Comparison of ENCODE assay signal across 23 mouse cellular contexts in the genomic region with DNA sequence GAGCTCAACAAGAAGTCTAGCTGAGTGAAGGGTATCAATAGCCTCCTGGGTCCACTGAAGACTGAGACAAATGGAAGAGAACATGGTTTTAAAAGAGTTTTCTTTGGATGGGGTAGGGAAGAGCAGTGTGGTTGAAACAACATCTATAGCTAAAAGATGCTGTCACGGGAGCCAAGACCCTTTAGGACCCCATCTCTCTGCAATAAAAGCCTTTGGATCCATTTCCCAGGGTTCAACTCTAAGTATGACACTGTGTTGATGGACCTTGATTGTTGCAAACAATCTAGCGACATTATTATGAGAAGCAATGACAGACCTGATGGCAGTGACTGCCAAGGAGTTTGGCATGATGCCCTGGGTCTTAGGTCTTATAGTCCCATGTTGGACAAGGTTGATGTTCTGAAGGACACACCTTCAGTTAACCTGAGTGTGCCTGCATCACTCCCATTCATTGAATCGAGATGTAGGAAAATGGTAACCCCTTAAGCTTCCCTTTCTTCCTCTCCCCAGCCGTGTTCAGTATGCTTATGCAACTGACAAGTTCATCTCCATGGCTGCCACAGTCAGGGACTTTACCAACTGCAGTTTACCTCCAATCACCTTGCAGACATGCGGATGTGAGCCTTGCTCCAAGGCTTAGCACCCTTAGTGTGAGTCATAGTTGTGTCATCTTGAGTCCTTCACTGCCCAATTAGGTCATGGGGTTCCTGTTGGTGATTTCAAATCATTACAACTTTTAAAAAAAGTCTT. TPM values are rescaled to one million over a fixed set of nuclear protein-coding genes. Genes with fewer than 3 reads are reported as not detected.
DNase-seq lines count a peak whose midpoint lies in the region; ATAC-seq and TF ChIP-seq lines count a peak whose summit lies in the region.
"Had no signal": no experiment of that assay in that cellular context is flagged by ENCODE, and none has a peak within 500 bp of the region (broad histone marks: within the 10 kb centered on the region; RNA-seq: fewer than 3 reads in every experiment).

No protein-coding gene starts in this region.

- H3K4me3 ChIP-seq in heart, embryonic 12.5 days, result no peak overlapping the region
- H3K4me3 ChIP-seq in liver, embryonic 11.5 days (ENCODE audit: low read depth, low read length), result no peak overlapping the region
- H3K4me3 ChIP-seq in heart, adult 2 months, result no peak overlapping the region
- H3K4me3 ChIP-seq: forebrain, embryonic 13.5 days; hindbrain, embryonic 12.5 days; limb, embryonic 10.5 days had no signal

- peaks cover 7% of the 10 kb centered on the region for H3K4me1 ChIP-seq in heart, embryonic 12.5 days (replicated peaks)
- peaks cover 4% of the 10 kb centered on the region; the same call in 1 of the 2 replicates for H3K4me1 ChIP-seq in liver, embryonic 11.5 days (replicated peaks; ENCODE audit: control insufficient read depth, insufficient read depth, low read length)
- H3K4me1 ChIP-seq in heart, adult 2 months (ENCODE audit: control insufficient read depth, insufficient read depth, low read length), result peaks cover 2% of the 10 kb centered on the region
- H3K4me1 ChIP-seq: forebrain, embryonic 13.5 days; hindbrain, embryonic 12.5 days had no signal

- intact Hi-C loops in heart, postnatal 10 days (cut with DNase I), result no loop called here
- intact Hi-C loops in heart, adult 2 months (cut with DNase I), result no loop called here

- TF ChIP-seq POLR2A in heart, adult 2 months (IDR thresholded peaks at IDR 0.05; ENCODE audit: insufficient read depth, low read depth, low read length), result no peak

- peak; percentile 70 for DNase-seq in heart, adult 11 months
- DNase-seq in CD4-positive, CD25-positive, alpha-beta regulatory T cell, adult 2 months (ENCODE audit: low read depth, low spot score), result peak; percentile 78
- no peak for DNase-seq in heart, postnatal 10 days
- no peak for DNase-seq in liver, embryonic 11.5 days (ENCODE audit: low spot score)
- DNase-seq in heart, adult 2 months, result no peak
- DNase-seq: cerebellum, adult 11-12 months; gastrocnemius, postnatal 36 days; heart, postnatal 14 days; kidney, adult 18-20 months; liver; lung, postnatal 10 days; midbrain, embryonic 14.5 days; thymus, postnatal 14 days had no signal

- no peaks in the 10 kb centered on the region for H3K36me3 ChIP-seq in heart, embryonic 12.5 days
- no peaks in the 10 kb centered on the region for H3K36me3 ChIP-seq in liver, embryonic 11.5 days (ENCODE audit: control insufficient read depth, insufficient read depth, low read length)
- no peaks in the 10 kb centered on the region for H3K36me3 ChIP-seq in heart, adult 2 months (ENCODE audit: control insufficient read depth, insufficient read depth, low read length)
- H3K36me3 ChIP-seq: G1E; hindbrain, embryonic 12.5 days; limb, embryonic 10.5 days had no signal

- no peak for TF ChIP-seq CTCF in heart, adult 2 months (IDR thresholded peaks at IDR 0.05)

- H3K9me3 ChIP-seq in heart, embryonic 12.5 days (replicated peaks), result no peaks in the 10 kb centered on the region
- no peaks in the 10 kb centered on the region for H3K9me3 ChIP-seq in liver, embryonic 11.5 days (ENCODE audit: control insufficient read depth, low read length)
- H3K9me3 ChIP-seq: forebrain, embryonic 13.5 days; hindbrain, embryonic 12.5 days; limb, embryonic 10.5 days had no signal

- no peaks in the 10 kb centered on the region for H3K27me3 ChIP-seq in heart, embryonic 12.5 days (replicated peaks)
- no peaks in the 10 kb centered on the region for H3K27me3 ChIP-seq in liver, embryonic 11.5 days (replicated peaks; ENCODE audit: control insufficient read depth, insufficient read depth, low read length)
- no peaks in the 10 kb centered on the region for H3K27me3 ChIP-seq in heart, adult 2 months (ENCODE audit: control insufficient read depth, insufficient read depth, low read length)
- H3K27me3 ChIP-seq: forebrain, embryonic 13.5 days; hindbrain, embryonic 12.5 days had no signal

- WGBS in heart, embryonic 12.5 days, result 81% methylated on average over 5 of the region's 5 CpGs
- 75% methylated on average over 5 of the region's 5 CpGs for WGBS in liver, embryonic 11.5 days
- WGBS in heart, adult 2 months, result 74% methylated on average over 5 of the region's 5 CpGs

- H3K4me2 ChIP-seq in heart, embryonic 12.5 days, result no peak overlapping the region
- no peak overlapping the region for H3K4me2 ChIP-seq in liver, embryonic 11.5 days
- H3K4me2 ChIP-seq: forebrain, embryonic 13.5 days; heart, embryonic 11.5 days; hindbrain, embryonic 12.5 days had no signal

- no peak overlapping the region for H3K27ac ChIP-seq in heart, embryonic 12.5 days (ENCODE audit: poor library complexity, severe bottlenecking)
- H3K27ac ChIP-seq in liver, embryonic 11.5 days (ENCODE audit: low read depth, low read length), result no peak overlapping the region
- H3K27ac ChIP-seq in heart, adult 2 months, result no peak overlapping the region
- H3K27ac ChIP-seq: forebrain, embryonic 13.5 days; hindbrain, embryonic 12.5 days; limb, embryonic 10.5 days had no signal

- ATAC-seq in heart, embryonic 12.5 days (ENCODE audit: insufficient number of reproducible peaks, low FRiP score), result no peak
- ATAC-seq in activated CD4-positive, CD25-positive, alpha-beta regulatory T cell, adult 4 months, result peak; percentile 93
- ATAC-seq in monocyte, adult 5-6 weeks (replicated peaks; ENCODE audit: insufficient number of reproducible peaks, low FRiP score, low TSS enrichment, poor library complexity, severe bottlenecking), result peak; percentile 79
- ATAC-seq in liver, embryonic 11.5 days (replicated peaks; ENCODE audit: low FRiP score), result no peak
- ATAC-seq: forebrain, embryonic 13.5 days; Patski had no signal

- no peaks in the 10 kb centered on the region for H3K79me2 ChIP-seq in heart, adult 2 months (replicated peaks; ENCODE audit: control insufficient read depth, insufficient read depth, low read length)

- TF ChIP-seq EP300 in heart, adult 2 months (IDR thresholded peaks at IDR 0.05; ENCODE audit: insufficient read depth, low read depth, low read length), result no peak

- no peak overlapping the region for H3K9ac ChIP-seq in heart, embryonic 12.5 days
- no peak overlapping the region for H3K9ac ChIP-seq in liver, embryonic 11.5 days (ENCODE audit: low read depth, low read length)
- H3K9ac ChIP-seq in heart, adult 2 months (ENCODE audit: low read depth, low read length), result no peak overlapping the region
- H3K9ac ChIP-seq: forebrain, embryonic 13.5 days; hindbrain, embryonic 12.5 days had no signal

RNA-seq across cellular contexts. Expression of a gene that starts 10.6 kb away (rescaled TPM):
- polyA plus RNA-seq in heart, embryonic 12.5 days (2016; fragmentation: Nextera tagmentation; extraction: Ambion mirVana), result 1.3 TPM in 2 replicates
- polyA plus RNA-seq in activated CD4-positive, CD25-positive, alpha-beta regulatory T cell, adult 4 months (2017; shearing (Covaris generic)), result 100 to 1,000 TPM; 461 to 468 TPM
- 193 to 222 TPM (median 205 TPM) in 3 replicates for total RNA-seq in monocyte, adult 5-6 weeks (2017)
- total RNA-seq in heart, postnatal 10 days (2021), result 1 to 10 TPM; 1.6 to 2.2 TPM
- 13.3 and 16.0 TPM in 2 replicates for polyA plus RNA-seq in liver, embryonic 11.5 days (2014; fragmentation: Nextera tagmentation; extraction: Ambion mirVana)
- total RNA-seq in heart, adult 2 months (2021), result 1 to 10 TPM; 1.6 to 1.7 TPM
- polyA plus RNA-seq in heart, adult 2 months (2012; rRNA removed), result 1.3 and 1.8 TPM in 2 replicates
- polyA plus RNA-seq: Patski had no signal

RNA-seq across cellular contexts. Expression of a gene that starts 43.1 kb away (rescaled TPM):
- 0.24 and 0.54 TPM in 2 replicates for polyA plus RNA-seq in heart, embryonic 12.5 days (2016; fragmentation: Nextera tagmentation; extraction: Ambion mirVana)
- not detected for polyA plus RNA-seq in activated CD4-positive, CD25-positive, alpha-beta regulatory T cell, adult 4 months (2017; shearing (Covaris generic))
- total RNA-seq in monocyte, adult 5-6 weeks (2017), result 0.19 TPM in 1 of 3 replicates, not detected in the others
- not detected for total RNA-seq in heart, postnatal 10 days (2021)
- 1.2 and 2.0 TPM in 2 replicates for polyA plus RNA-seq in liver, embryonic 11.5 days (2014; fragmentation: Nextera tagmentation; extraction: Ambion mirVana)
- under 1 TPM in 1 of 2 experiments, not detected in 1; 0.11 TPM for total RNA-seq in heart, adult 2 months (2021)
- polyA plus RNA-seq in heart, adult 2 months (2012; rRNA removed), result 0.18 and 0.20 TPM in 2 replicates
- total RNA-seq: gastrocnemius, postnatal 36 days; heart, postnatal 14 days; megakaryocyte-erythroid progenitor cell, adult 5-6 weeks had no signal
- polyA plus RNA-seq: G1E, Patski had no signal

Comparison
In these comparisons a context has a peak if more than half of its experiments do, and no peak if none do; other contexts are left out.
1. DNase-seq: peak in heart, adult 11 months (single experiment) and CD4-positive, CD25-positive, alpha-beta regulatory T cell, adult 2 months (single experiment); none in heart, postnatal 10 days (0 of 2), liver, embryonic 11.5 days (single experiment) and heart, adult 2 months (0 of 2).
2. ATAC-seq: peak in activated CD4-positive, CD25-positive, alpha-beta regulatory T cell, adult 4 months (single experiment) and monocyte, adult 5-6 weeks (single experiment); none in heart, embryonic 12.5 days (single experiment) and liver, embryonic 11.5 days (single experiment).
3. RNA of a gene that starts 10.6 kb away (polyA plus RNA-seq): 461 to 468 TPM in activated CD4-positive, CD25-positive, alpha-beta regulatory T cell, adult 4 months; 13.3 to 16.0 TPM in liver, embryonic 11.5 days, 1.3 to 1.8 TPM in heart, adult 2 months and 1.3 TPM in heart, embryonic 12.5 days; every median in the first group is over 10 times any median in the second.